Mouse (Mus musculus) liver (tissue): ENCODE measurements around the gene Zbtb38.
"Not testable (repeated sequence)": the region's sequence is repeated elsewhere in the genome, so short reads cannot be mapped to it uniquely, and the experiment has no call there.

ENCODE experiments used
- DNase-seq: peaks from one replicate; pipeline ENCODE4 v3.0.0-alpha.2; 2020; ENCODE audit warnings: mixed read lengths

Gene Zbtb38

GRCm38 (mm10) chr9:96712758-96713471, 39.7 kb downstream of the Zbtb38 start:
- peak; percentile 75 for DNase-seq

DNA sequence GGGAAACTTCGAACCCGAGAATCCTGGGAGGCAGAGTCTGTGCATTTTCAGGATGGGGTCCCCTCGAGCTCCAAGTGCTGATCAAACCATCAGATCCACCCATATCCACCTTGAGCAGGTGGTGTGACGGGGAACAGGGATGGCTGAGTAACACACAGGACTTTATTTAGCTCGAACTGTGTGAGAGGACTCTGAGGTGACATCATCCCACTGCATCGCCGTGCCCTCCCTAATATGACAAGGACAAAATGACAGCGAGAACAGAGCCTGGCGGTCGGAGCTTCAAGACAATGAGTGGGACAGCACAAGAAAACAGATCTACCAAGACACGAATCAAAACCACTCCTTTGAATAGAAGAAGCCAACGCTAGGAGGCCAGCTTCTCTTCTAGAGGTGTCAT, 40.6 kb downstream of the Zbtb38 start:
- DNase-seq: no peak

GRCm38 (mm10) chr9:96710241-96710946, 42.2 kb downstream of the Zbtb38 start:
- DNase-seq: no peak

DNA sequence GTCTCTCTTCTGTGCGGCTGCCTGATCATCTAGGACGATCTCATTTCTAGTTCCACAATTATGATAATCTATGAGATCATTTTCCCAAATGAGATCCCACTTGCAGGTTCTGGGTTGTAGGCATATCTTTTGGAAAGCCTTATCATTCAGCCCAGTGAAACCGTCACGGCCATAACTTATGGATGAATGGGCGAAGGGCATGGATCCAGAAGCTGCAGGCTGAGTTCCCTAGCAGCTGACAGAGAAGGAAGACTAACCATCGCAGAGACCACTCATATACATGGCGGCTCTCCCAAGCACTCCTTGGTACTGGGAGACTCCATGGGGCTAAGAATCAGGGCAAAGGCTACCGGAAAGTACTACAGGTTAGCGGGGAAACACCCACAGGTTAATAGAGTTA, 43.7 kb downstream of the Zbtb38 start:
- DNase-seq: no peak

DNA sequence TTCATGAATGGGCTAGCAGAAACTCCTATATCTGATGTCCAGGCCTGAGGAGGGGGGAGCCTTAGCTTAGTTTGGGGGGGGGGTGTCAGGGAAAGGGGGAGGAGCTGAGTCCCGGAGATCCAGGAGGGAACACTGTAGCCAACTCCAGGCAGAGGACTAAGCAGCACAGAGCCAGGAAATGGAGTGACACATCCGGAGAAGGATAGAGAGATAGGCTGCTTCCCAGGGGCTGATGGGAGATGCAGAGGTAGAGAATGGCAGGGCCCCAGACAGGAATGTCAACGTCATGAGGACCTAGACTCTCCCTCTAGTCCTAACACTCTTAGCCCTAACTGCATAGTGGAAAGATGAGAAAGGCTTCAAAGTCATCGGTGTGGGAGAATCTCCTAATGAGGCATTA, 44.7 kb downstream of the Zbtb38 start:
- no peak for DNase-seq

DNA sequence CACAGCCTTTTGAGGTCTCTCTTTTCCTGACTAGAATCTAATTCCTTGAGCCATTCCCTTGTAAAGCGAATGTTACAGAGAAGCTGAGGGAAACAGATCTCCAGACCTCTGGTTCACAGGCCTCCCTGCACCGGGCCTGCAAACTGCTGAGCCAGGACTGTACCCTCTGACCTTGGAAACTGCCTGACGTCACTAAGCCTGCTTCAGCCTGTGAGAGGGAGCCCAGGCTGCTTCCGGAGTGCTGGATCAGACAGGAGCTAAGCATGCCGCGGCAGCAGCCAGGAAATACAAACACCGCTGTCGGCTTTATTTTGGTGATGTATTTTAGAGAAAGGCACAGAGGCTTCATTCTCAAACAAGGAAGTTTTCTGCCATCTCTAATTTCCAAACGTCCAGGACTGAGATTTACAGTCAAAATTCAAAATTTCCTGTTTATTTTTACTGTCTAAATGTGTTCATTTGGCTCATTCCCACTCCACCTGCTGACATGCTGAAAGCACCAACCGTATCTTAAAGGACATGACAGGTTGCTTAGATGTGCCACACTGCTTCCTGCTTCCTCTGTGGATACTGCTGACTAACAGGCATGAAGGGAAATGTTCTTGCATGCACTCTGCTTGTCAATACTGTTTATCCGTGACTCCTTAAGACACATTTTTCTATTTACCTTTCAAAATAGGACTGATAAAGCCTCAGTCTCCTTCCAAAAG, 46.9 kb downstream of the Zbtb38 start:
- DNase-seq: peak; percentile 69

- DNase-seq: no peak
These were observed 47.7 kb downstream of the Zbtb38 start for GRCm38 (mm10) chr9:96704935-96705334.

GRCm38 (mm10) chr9:96701891-96702290, 50.7 kb downstream of the Zbtb38 start:
- no peak for DNase-seq

DNA sequence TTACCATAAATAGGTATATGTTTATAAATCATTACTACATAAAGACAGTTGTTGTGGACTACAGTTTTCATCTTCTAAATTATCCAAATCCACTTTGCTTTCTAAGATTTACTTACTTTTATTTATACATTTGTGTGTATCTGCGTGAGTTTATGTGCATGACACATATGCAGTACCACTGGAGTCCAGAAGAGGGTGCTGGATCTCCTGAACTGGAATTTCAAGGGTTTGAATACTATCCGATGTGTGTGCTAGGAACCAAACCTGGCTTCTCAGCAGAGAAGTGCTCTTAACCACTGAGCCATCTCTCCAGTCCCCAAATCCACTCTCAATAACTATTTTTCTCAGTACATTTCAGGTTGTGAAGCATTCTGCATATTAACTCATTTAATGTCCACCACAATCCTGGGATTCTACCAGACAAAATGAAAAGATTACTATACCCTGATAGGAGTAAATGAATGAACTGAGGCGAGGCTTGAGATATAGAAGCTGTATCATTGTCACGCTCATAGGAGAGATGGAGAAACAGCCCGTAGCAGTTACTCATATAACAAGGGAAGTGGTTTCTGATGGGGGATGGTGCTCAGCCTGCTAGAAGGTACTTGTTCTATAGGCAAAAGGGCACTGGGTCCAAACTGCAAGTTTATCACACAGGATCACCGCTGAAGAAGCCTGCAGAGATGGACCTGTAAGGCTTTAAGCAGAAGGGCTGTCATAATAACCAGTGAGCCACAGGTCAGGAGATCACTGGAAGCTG, 53.2 kb downstream of the Zbtb38 start:
- DNase-seq: no peak

DNA sequence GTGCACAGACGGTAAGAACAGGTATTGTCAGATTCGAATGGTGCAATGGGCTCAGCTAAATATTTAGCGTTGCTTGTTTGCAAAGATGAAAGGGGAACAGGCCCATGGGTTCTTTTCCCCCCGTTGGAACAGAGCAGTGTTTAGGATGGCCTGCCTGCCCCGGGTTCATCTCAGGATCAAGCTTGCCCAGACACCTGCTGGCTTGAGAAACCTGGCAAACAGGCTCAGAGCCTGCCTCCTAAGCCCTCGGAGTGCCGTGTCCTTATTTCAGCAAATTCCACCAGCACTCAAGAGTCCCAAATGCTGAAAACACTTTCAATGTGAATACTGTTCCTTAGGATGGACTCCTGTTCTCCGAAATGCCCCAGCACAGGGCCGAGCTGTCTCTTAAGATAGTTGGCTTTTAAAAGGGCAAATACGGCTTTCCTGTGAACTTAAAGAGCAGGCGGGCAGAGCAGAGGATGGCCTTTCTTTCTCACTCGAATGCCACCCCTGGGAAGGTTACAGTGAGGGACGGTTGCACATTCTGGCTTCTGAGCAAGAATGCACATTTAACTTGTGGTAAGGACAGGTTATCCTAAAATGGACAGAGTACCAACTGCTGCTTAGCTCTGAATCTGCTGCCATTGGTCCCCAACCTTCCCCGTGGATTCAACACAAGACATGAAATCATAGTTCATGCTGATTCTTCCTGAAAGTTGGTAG, 55.7 kb downstream of the Zbtb38 start:
- no peak for DNase-seq

DNA sequence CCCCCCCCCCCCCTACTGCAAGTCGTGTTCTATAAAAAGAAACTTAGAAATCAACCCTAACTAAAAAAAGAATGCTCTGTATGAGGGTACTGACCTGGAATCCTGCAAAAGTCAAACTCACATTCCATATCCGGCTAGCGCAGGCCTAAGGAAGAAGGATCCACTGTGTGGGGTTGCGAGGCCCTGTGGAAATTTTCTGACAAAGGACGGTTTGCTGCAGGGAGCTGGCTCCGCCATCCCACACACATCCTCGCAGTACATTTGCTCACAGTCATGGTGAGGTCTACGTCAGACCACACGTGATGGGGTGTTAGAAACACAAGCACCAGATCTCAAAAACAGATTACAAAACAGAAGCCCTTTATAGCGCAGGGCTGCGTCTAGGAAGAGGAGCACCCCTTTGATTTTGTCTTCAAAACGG, 56.5 kb downstream of the Zbtb38 start:
- DNase-seq: no peak

- DNase-seq: no peak
These were observed 62.2 kb downstream of the Zbtb38 start for GRCm38 (mm10) chr9:96690461-96690863.

DNA sequence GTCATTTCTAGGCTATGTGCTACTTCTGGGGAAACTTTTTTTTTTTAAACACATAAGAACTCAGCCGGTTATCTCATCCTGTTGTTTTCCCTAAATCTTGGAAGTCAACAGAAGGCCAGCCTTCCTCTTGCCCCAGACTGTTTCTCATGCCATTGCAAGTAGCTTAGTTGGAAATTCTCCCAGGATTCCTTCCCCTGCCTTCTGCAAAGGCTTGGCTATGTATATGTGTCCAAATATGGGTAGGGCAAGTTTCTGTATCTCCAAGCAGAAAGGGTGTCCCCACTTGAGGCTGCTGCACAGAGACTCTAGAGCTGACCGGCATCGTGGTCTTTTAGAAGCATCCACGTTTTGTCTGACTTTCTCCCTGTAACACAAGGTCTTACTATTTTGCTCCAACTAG, 63.6 kb downstream of the Zbtb38 start:
- DNase-seq: no peak

DNA sequence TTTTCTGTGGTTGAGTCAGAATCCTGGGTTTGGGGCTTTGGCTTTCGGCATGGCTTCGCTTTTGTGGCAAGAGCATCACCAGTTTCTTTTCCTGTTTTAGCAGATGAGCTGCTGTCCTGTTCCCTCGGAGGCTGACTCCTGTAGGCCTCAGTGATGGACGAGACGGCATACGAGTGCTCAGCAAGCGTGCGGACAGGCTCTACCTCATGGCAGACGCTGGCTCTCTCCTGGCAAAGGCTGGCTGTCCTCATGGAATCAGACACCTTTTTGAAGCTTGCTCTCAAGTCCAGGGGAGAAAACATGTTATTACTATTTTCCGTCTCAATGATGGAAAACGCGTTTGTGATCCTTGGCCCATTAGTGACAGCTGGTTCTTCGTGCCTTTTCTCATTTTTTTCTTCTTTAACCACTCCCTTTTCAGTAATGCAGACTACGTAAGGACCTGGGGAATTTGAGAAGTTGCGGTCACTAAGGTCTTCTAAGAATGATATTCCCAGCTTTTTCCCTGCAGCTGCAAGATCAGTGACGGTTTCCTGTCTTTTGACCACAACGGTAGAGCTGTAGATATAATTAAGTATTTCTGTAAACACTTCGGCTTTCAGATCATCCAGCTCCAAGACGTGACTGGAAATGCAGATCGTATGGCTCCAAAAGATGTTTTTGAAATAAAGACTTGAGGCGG, 64.3 kb downstream of the Zbtb38 start:
- DNase-seq: no peak

- no peak for DNase-seq
These were observed 64.9 kb downstream of the Zbtb38 start for GRCm38 (mm10) chr9:96687591-96688186.

DNA sequence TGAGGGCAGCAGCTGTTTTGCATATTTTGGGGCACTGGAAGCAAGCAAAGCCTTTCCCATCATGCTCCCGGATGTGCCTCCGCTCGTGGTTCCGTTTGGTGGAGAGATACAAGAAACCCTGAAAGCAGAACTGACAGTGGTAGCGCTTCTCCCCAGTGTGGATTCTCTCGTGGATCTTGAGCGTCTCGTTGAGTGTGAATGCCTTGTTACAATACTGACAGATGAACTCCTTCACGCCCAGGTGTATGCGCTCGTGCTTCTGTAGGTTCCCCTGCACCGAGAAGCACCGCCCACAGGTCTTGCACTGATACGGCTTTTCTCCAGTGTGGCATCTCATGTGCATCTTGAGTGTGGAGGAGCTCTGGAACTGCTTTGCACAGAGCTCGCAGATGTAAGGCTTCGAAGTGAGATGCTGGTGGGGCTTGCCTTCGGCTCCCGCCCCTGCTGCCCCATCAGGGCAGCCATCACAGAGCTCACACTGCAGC, 67.0 kb downstream of the Zbtb38 start:
- no peak for DNase-seq

- DNase-seq: no peak
These were observed 67.6 kb downstream of the Zbtb38 start for GRCm38 (mm10) chr9:96684866-96685599.

GRCm38 (mm10) chr9:96684165-96684792, 68.4 kb downstream of the Zbtb38 start:
- DNase-seq: no peak

DNA sequence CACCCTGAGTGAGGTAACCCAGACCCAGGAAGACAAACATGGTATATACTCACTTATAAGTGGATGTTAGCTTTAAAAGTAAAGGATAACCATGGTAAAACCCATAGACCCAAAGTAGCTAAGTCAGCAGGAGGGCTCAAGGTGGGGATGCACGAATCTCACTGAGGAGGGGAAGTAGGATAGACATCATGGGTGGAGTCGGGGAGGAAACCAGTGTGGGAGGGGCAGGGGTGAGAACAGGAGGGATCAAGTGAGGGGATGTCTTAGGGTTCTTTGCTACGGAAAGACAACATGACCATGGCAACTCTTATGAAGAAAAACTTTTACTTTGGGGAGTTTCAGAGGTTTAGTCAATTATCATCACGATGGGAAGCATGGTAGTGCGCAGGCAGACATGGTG, 74.0 kb downstream of the Zbtb38 start:
- DNase-seq: no peak

DNA sequence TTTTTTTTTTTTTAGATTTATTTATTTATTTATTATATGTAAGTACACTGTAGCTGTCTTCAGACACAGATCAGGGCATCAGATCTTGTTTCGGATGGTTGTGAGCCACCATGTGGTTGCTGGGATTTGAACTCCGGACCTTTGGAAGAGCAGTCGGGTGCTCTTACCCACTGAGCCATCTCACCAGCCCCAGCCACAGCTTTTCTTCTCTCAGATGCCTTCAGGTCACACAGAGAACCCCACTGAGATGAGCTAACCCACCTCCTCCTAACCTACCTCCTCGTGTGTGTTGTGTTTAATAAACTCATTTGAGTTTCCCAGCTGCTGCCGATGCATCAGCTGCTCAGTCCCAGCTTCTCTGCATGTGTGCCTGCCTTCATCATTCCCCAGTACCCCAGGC, 74.9 kb downstream of the Zbtb38 start:
- DNase-seq: not testable (repeated sequence)
